Mouse (Mus musculus) hindlimb bud, embryonic 11.5 days (tissue): ENCODE results near the gene Inf2.
A peak's percentile ranks its signal among the peaks of the same experiment; 100 is the strongest.

Experiments used
- DNase-seq: peaks from one replicate; pipeline ENCODE4 v3.0.0-alpha.2; 2012; ENCODE audit warnings: low read depth, low spot score; ENCODE audit errors: extremely low spot score

Gene Inf2

DNA sequence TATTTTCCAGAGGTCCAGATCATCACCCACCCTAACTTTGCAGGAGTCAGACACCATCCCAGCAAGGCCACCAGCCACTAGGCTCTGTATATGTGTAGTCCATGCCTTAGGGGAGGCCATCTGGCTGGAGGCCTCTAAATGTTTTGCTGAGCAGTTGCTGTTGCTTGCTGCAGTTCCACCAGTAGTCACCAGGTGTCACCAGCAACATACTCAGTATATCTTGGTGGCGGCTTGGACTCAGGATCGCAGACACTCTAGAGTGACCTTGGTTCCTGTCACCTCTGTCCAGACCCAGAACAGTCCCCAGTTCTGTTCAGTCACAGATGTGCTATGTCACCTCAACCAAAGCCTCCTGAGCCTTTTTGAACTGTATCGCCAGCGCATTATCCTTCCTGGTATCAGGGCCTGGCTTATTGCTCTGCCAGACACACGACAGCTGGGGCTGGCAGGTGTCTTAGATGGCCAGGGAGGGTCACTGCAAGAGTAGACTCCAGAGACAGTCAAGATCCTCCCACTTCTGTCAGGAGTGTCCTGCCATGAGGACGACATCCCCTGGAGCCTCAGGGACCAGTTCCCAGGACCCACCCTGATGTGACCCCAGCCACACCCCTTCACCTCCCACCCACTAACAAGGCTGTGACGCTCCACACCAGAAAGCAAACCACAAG lies 64.7 kb downstream of the Inf2 start:
- DNase-seq: peak; percentile 69

DNA sequence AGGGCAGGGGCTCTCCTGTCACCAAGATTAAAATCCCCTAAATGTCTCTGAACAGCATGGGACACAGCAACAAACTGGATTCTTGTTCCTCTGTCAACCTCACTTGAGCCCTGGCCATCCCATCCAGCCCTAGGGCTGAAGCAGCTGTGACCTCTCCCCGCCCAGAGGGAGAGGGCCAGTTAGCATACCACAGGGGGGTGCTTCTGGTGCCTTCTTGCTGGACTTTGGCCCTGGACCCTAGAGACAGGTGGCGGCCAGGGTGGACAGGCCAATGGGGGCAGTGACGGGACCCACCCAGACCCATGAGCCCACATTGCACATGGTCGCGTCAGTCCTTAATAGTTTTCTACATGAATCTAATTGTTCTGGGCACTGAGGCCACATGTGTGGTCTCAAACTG lies 65.5 kb downstream of the Inf2 start:
- no peak for DNase-seq

DNA sequence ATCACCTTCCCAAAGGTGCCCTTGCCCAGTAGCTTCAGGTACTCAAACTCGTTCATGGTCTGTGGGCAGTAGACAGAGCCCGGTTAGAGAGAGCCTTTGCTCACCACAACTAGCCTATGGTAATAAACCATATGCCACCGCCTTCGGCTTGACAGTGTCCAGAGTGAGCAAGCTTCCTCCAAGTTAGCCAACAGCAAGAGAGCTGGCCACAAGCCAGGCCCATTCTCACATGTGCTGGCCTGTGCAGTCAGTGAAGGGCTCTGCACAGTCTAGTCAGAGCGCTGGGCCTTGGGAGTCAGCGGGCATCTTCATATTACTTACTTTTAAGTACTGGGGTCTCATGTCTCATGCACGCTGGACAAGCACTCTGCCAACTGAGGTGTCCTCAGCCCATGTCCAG lies 70.0 kb downstream of the Inf2 start:
- no peak for DNase-seq

- no peak for DNase-seq
Observed at GRCm38 (mm10) chr12:112659109-112659508, 70.5 kb downstream of the Inf2 start.

GRCm38 (mm10) chr12:112660576-112661326 lies 72.2 kb downstream of the Inf2 start:
- DNase-seq: no peak

DNA sequence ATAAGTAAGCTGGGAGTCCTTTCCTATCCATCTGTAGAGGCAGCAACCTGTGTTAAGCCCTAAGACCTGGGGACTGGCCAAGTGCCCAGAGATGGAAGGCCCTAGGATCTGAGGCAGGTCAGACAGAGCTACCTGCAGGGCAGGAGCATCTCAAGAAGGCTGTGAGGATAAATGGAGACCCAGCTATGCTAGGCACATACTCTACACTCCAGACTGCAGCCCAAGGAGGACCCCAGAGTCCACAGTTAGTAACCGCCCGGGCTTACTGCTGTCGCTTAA lies 72.7 kb downstream of the Inf2 start:
- DNase-seq: no peak

DNA sequence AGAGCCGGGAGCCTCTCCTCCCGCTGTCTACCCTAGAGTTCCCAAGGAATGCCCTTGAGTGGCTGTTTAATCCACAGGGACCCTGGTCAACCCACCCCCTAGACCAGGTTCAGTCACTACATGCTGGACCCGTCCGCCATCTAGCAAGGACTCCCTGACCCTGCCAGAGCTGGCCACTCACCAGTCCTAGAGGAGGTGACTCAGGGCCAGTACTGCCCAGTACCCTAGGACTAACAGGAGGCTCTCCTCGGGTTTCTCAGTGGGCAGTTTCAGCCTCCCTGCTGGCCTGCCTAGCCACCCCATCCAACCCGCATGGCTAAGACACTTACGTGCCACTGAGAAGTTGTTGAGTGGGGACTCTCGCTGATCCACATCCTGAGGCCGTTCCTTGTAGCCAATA lies 73.3 kb downstream of the Inf2 start:
- no peak for DNase-seq

DNA sequence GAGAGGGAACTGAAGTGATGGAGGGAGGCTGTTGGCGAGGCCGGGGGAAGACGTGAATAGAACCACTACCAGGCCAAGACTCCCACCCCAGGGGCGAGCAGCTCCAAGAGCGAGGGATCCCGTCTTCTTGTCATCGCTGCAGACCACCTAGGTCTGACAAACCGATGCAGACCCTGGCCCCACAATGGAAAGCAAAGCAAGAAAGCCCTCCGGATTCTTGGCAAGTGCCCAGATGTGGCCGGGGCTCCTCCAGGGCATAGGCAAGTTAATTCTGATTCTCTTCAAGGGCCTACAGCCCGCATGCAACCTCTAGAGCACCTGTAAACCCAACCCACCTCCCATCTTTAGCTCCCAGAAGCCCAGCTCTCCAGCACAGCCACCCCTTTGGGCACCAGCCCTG lies 74.7 kb downstream of the Inf2 start:
- no peak for DNase-seq

DNA sequence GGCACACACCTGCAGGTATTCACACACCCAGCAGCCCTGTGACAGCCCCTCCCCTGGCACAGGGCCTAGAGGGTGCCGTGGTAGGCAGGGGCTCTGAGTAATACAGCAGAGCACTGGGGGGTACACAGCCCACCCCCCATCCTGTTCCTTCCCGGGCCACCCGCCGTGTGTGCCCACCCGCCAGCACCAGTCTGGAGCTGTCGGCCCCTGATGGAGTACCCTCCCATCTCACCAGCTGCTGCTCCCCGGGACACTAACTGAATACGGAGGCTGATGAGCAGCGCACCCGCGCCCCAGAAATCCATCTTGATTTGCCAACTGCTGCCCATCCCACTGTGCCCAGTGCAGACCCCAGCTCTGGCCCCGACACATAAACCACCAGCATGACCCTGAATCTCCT lies 75.1 kb downstream of the Inf2 start:
- DNase-seq: no peak

DNA sequence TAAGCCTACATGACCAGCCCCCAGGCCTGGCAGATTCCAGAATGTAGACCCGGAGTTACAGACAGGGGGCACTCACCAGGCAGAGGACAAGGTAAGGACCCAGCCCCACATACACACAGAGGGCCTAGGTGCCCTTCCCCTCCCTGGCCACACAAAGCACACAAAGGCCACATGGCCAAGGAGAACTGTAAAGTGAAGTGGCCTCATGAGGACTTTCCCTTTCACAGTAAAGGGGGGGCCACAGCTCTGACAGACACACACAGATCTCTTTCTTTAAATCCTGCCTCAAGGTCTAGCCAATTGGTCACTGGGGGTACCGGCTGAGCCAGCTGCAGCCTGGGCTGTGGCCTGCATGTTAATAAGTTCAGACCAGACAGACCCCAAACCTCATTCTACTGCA lies 75.5 kb downstream of the Inf2 start:
- DNase-seq: no peak

GRCm38 (mm10) chr12:112664656-112665055 lies 76.1 kb downstream of the Inf2 start:
- DNase-seq: no peak
